Mouse (Mus musculus) kidney, embryonic 15.5 days (tissue): ENCODE results near the gene Krt33b. TPM values are rescaled to one million over a fixed set of nuclear protein-coding genes. Genes with fewer than 3 reads are reported as not detected.

Source experiments
- ATAC-seq: fragments of 200-750 bp; cut with Nextera tagmentation; replicated peaks from 2 replicates; pipeline ENCODE4 v1.8.0; 2017; ENCODE audit warnings: moderate TSS enrichment; ENCODE audit not compliant: low FRiP score
- H3K27ac ChIP-seq: fragments of 300-500 bp; sonication (generic); 2 replicates; pipeline ENCODE4 v1.5.1; 2015; ENCODE audit warnings: mild to moderate bottlenecking, inconsistent platforms
- H3K27me3 ChIP-seq: fragments of 300-500 bp; sonication (generic); 2 replicates; pipeline ENCODE4 v1.6.1; 2015; ENCODE audit warnings: inconsistent platforms
- H3K36me3 ChIP-seq: fragments of 300-500 bp; sonication (generic); 2 replicates; pipeline ENCODE4 v1.6.1; 2015; ENCODE audit warnings: inconsistent platforms
- H3K4me1 ChIP-seq: fragments of 300-500 bp; sonication (generic); 2 replicates; pipeline ENCODE4 v1.6.1; 2015; ENCODE audit warnings: inconsistent platforms
- H3K4me2 ChIP-seq: fragments of 300-500 bp; sonication (generic); 2 replicates; pipeline ENCODE4 v1.6.1; 2015; ENCODE audit warnings: moderate library complexity, mild to moderate bottlenecking, inconsistent platforms
- H3K4me3 ChIP-seq: fragments of 300-500 bp; sonication (generic); replicated peaks from 2 replicates; pipeline ENCODE4 v1.5.1; 2015; ENCODE audit warnings: mild to moderate bottlenecking, inconsistent platforms
- H3K9ac ChIP-seq: fragments of 300-500 bp; sonication (generic); 2 replicates; pipeline ENCODE4 v1.6.1; 2015; ENCODE audit warnings: mild to moderate bottlenecking, inconsistent platforms
- H3K9me3 ChIP-seq: fragments of 300-500 bp; sonication (generic); replicated peaks from 2 replicates; pipeline ENCODE4 v1.6.1; 2016; ENCODE audit warnings: inconsistent platforms
- WGBS: fragments of 180-500 bp; shearing (Covaris S2); methylation state at CpG from one replicate; pipeline ENCODE4 v1.1.7; 2015; ENCODE audit warnings: mixed read lengths; 5-methylcytosine and 5-hydroxymethylcytosine counted together
- polyA plus RNA-seq: library from polyadenylated mRNA; unstranded; fragments of >200 nt; fragmentation: Nextera tagmentation; extraction: Ambion mirVana; gene quantifications from 2 replicates; pipeline ENCODE4 v1.2.1, GENCODE M21; 2015

Gene Krt33b
- polyA plus RNA-seq, 1 experiment from 2014 or later: not detected

DNA sequence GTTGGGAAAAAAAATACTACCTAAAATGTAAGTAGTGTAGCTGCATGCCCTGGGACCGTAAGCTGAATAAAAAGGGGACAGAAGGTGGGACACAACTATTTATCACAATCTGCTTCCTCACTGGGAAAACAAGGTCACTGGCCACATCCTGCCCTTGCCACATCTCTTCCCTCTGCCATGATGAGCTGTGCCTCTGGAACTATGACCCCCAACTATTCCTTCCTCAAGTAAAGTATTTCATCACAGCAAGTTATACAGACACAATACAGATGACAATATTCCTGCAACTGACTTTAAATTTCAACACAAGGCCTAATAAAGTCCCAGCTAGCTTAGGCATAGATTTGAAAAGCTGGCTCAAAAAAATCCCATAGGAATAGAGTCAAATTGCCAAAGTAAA lies 10.2 kb downstream of the Krt33b start:
- H3K4me3 ChIP-seq: no peak overlapping the region
- no peak overlapping the region for H3K4me2 ChIP-seq
- no peak for ATAC-seq
- no peaks in the 10 kb centered on the region for H3K9me3 ChIP-seq
- no peaks in the 10 kb centered on the region for H3K4me1 ChIP-seq
- no peak overlapping the region for H3K27ac ChIP-seq
- H3K36me3 ChIP-seq: no peaks in the 10 kb centered on the region
- 74% methylated on average over 1 of the region's 1 CpGs for WGBS
- H3K9ac ChIP-seq: no peak overlapping the region
- H3K27me3 ChIP-seq: no peaks in the 10 kb centered on the region

DNA sequence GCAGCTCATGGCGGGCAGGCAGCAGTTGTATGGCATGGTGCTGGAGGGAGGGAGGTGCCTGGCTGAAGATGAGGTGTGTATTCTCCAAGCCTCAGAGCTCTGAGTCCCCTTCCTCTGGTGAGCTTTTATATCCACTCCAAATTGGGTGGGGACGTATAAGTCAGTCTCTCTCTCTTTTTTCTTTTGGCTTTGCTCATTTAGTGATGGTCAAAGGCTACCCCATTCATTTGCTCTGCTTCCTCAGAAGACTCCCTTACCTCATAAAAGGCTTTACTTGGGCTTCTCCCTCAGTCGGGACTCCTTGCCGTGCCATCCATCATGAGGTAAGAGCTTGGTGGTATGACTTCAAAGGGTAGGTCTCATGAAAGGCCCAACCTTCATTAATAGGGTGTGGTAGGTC lies 13.6 kb downstream of the Krt33b start, which contains the start of gene Krt33a:
TSS of gene Krt33a (minus strand) at position 101 of the 400 bp plus-strand sequence.
- Histone ChIP-seq H3K9ac (no peak within 1 kb of the TSS), H3K9me3 (no peaks in the 10 kb centered on the region), H3K4me2 (no peak within 1 kb of the TSS), H3K27ac (no peak within 1 kb of the TSS), H3K27me3 (no peaks in the 10 kb centered on the region), H3K4me1 (no peaks in the 10 kb centered on the region), H3K4me3 (no peak within 1 kb of the TSS), H3K36me3 (no peaks in the 10 kb centered on the region)
- no peak for ATAC-seq
- 68% methylated on average over 4 of the region's 4 CpGs for WGBS

DNA sequence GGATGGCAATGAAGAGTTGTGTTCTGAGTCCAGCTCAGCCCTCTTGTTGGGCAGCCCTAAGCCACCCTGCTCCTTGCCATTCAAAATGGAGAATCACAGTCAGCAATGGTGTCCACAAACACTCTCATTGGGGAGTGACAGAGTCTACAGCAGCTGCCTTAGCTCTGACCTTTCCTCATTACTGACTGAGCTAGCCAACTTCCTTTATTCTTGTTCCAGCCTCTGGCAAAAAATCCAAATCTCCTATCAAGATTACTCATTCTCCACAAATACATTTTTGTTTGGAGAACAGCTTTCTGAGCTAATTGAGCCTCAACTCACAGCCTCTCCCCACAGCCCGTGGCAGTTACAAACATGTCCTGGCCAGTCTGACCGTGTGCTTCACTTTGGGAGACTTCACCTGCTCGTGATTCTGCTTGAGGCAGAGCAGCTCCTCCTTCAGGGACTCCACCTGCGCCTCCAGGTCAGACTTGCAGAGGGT lies 15.9 kb downstream of the Krt33b start:
- no peak for ATAC-seq
- Histone ChIP-seq H3K9me3 (no peaks in the 10 kb centered on the region), H3K27me3 (no peaks in the 10 kb centered on the region), H3K4me2 (no peak overlapping the region), H3K4me3 (no peak overlapping the region), H3K27ac (no peak overlapping the region), H3K9ac (no peak overlapping the region), H3K4me1 (0 out of 2 replicates have a peak, but pooled peaks cover 5% of the 10 kb centered on the region), H3K36me3 (no peaks in the 10 kb centered on the region)
- 69% methylated on average over 4 of the region's 4 CpGs for WGBS

DNA sequence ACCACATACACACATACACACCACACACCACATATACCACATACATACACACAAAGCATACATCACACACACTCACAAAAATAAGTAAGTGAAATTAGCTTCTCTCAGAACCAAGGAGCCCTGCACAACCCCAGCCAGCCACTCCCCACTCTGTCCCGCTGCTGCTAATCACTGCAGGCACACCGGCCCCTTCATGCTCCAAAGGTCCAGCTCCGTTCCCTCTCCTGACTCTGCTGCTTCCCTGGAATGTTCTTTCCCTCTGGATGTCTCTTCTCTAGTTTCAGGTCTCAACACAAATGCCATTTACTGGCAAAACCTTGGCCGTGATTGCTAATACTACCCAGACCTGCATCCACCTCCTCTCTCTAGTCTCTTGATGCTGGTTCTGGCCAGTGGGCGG lies 19.0 kb downstream of the Krt33b start:
- Histone ChIP-seq H3K9ac (no peak overlapping the region), H3K36me3 (no peaks in the 10 kb centered on the region), H3K27me3 (no peaks in the 10 kb centered on the region), H3K27ac (no peak overlapping the region), H3K9me3 (no peaks in the 10 kb centered on the region), H3K4me2 (no peak overlapping the region), H3K4me1 (0 out of 2 replicates have a peak, but pooled peaks cover 5% of the 10 kb centered on the region), H3K4me3 (no peak overlapping the region)
- 0 out of 2 replicates have a peak, but pooled peaks have one; percentile 43 for ATAC-seq
- WGBS: 63% methylated on average over 5 of the region's 5 CpGs

DNA sequence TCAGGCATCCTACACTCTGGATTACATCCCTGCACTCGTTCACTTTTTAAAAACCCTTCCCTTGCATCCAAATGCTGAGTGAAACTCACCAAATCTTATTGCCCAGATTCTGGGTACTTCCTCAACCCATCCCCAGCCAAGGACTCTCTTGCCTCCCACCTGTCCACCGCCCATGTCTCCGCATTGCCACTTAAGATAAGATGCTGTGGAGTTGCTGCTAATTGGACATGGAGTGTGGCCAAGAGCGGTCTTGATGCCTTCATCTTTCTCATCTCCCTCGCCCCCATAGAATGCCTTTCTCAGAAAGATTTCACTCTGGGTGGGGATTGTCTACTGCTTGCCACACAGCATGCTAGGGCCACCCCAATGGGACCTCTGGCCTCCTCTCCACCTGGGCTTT lies 21.3 kb downstream of the Krt33b start:
- WGBS: 91% methylated on average over 5 of the region's 5 CpGs
- H3K4me2 ChIP-seq: no peak overlapping the region
- no peak overlapping the region for H3K4me3 ChIP-seq
- no peak overlapping the region for H3K9ac ChIP-seq
- no peaks in the 10 kb centered on the region for H3K36me3 ChIP-seq
- no peaks in the 10 kb centered on the region for H3K27me3 ChIP-seq
- H3K4me1 ChIP-seq: 0 out of 2 replicates have a peak, but pooled peaks cover 5% of the 10 kb centered on the region
- no peak overlapping the region for H3K27ac ChIP-seq
- H3K9me3 ChIP-seq: no peaks in the 10 kb centered on the region
- ATAC-seq: no peak

DNA sequence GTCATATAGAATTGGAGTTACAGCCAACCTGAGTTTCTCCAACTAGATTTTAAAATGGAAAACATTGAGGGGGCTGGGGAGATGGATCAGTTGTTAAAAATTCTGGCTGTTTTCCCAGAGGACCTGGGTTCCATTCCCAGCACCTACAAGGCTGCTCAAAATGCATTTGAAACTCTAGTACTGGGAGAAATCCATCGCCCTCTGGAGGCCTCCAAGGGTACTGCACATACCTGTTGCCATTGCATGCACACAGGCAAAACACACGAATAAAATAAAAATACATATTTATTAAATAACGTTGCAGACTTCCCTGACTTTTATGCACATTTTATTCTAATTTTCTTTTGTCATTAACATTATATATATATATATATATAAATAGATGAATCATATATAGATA lies 23.0 kb downstream of the Krt33b start:
- H3K4me1 ChIP-seq: 0 out of 2 replicates have a peak, but pooled peaks cover 5% of the 10 kb centered on the region
- no peaks in the 10 kb centered on the region for H3K9me3 ChIP-seq
- ATAC-seq: no peak
- H3K9ac ChIP-seq: no peak overlapping the region
- H3K4me2 ChIP-seq: no peak overlapping the region
- no peaks in the 10 kb centered on the region for H3K36me3 ChIP-seq
- H3K4me3 ChIP-seq: no peak overlapping the region
- WGBS: 56% methylated on average over 3 of the region's 3 CpGs
- H3K27me3 ChIP-seq: no peaks in the 10 kb centered on the region
- no peak overlapping the region for H3K27ac ChIP-seq

DNA sequence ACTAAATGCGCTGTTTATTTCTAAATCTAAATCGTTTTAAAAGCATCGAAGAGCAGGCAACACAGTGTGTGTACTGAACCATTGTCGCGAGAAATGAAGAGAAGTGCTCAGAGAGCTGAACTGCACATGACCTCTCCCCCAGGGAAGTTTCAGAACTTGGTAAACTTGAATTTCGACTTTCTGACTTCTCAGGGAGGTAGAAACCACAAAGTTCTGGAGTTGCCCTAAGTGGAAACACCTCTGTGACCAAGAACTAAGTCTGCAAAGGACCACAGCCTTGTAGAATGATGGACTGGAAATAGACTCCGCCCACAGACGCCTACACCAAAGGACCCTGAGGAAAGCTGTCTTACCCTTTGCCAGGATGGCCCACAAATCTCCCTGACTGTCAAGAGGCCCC lies 23.8 kb downstream of the Krt33b start:
- no peak overlapping the region for H3K9ac ChIP-seq
- H3K4me1 ChIP-seq: 0 out of 2 replicates have a peak, but pooled peaks cover 5% of the 10 kb centered on the region
- H3K9me3 ChIP-seq: no peaks in the 10 kb centered on the region
- no peak overlapping the region for H3K4me2 ChIP-seq
- H3K27me3 ChIP-seq: no peaks in the 10 kb centered on the region
- H3K4me3 ChIP-seq: no peak overlapping the region
- WGBS: 75% methylated on average over 8 of the region's 8 CpGs
- H3K27ac ChIP-seq: peak overlapping the region; percentile 34; the same call in 1 of the 2 replicates
- no peaks in the 10 kb centered on the region for H3K36me3 ChIP-seq
- ATAC-seq: no peak

DNA sequence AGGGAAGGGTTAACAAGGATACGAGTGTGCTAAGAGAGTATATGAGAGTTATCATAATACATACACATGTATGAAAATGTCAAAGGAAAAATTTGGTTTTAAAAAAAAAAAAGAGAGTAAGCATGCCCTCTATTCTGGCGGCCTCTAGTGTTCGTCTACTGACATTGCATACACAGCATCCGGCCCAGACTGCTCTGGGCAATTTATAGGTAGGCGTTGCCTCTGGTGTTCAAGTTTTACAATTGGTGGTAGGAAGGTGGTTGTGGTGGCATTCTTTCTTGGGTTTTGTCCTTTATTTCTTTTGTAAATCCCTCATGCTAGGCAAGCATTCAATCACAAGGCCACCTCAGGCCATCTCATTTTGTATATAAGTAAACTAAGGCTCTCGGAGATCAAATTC lies 24.8 kb downstream of the Krt33b start:
- H3K9me3 ChIP-seq: no peaks in the 10 kb centered on the region
- no peaks in the 10 kb centered on the region for H3K36me3 ChIP-seq
- H3K27ac ChIP-seq: no peak overlapping the region
- no peaks in the 10 kb centered on the region for H3K4me1 ChIP-seq
- 20% methylated on average over 6 of the region's 6 CpGs for WGBS
- no peak overlapping the region for H3K9ac ChIP-seq
- H3K4me3 ChIP-seq: no peak overlapping the region
- no peak for ATAC-seq
- no peaks in the 10 kb centered on the region for H3K27me3 ChIP-seq
- H3K4me2 ChIP-seq: no peak overlapping the region

DNA sequence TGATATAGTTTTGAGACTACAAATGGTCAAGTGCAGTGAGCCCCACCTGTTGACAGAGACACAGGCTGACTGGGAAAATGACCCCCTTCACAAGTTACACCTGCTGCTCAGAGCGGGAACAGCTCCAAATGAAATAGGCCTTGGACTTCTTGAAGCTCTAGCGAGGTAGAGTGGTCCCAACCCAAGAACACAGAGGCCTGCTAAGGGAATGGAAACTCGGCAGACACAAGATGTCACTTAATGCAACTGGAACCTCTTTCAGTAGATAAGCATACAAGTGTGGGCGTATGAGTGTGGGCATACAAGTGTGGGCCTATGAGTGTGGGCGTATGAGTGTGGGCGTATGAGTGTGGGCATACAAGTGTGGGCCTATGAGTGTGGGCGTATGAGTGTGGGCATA lies 30.6 kb downstream of the Krt33b start:
- H3K4me2 ChIP-seq: no peak overlapping the region
- H3K27ac ChIP-seq: no peak overlapping the region
- WGBS: 88% methylated on average over 7 of the region's 7 CpGs
- H3K4me3 ChIP-seq: no peak overlapping the region
- peaks cover 5% of the 10 kb centered on the region for H3K27me3 ChIP-seq
- ATAC-seq: no peak
- H3K9me3 ChIP-seq: no peaks in the 10 kb centered on the region
- no peaks in the 10 kb centered on the region for H3K4me1 ChIP-seq
- no peaks in the 10 kb centered on the region for H3K36me3 ChIP-seq
- H3K9ac ChIP-seq: no peak overlapping the region

DNA sequence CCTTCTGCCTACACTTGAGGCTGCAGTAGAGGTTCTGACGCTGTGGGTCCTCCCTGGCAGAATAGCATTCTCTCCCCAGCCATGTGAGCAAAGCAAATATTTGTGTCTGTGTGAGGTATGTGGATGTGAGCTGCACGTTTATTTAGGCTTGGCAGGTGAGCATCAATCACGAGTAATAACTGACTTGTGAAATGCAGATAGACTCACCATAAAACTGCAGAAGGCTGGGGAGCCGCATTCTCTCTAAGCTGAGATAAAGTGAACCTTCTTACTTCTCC lies 35.3 kb downstream of the Krt33b start:
- Histone ChIP-seq H3K4me3 (no peak overlapping the region), H3K4me2 (no peak overlapping the region), H3K27ac (no peak overlapping the region), H3K36me3 (no peaks in the 10 kb centered on the region), H3K4me1 (peaks cover 7% of the 10 kb centered on the region; the same call in 1 of the 2 replicates), H3K9me3 (no peaks in the 10 kb centered on the region), H3K27me3 (peaks cover 21% of the 10 kb centered on the region), H3K9ac (no peak overlapping the region)
- 38% methylated on average over 4 of the region's 4 CpGs for WGBS
- ATAC-seq: no peak

DNA sequence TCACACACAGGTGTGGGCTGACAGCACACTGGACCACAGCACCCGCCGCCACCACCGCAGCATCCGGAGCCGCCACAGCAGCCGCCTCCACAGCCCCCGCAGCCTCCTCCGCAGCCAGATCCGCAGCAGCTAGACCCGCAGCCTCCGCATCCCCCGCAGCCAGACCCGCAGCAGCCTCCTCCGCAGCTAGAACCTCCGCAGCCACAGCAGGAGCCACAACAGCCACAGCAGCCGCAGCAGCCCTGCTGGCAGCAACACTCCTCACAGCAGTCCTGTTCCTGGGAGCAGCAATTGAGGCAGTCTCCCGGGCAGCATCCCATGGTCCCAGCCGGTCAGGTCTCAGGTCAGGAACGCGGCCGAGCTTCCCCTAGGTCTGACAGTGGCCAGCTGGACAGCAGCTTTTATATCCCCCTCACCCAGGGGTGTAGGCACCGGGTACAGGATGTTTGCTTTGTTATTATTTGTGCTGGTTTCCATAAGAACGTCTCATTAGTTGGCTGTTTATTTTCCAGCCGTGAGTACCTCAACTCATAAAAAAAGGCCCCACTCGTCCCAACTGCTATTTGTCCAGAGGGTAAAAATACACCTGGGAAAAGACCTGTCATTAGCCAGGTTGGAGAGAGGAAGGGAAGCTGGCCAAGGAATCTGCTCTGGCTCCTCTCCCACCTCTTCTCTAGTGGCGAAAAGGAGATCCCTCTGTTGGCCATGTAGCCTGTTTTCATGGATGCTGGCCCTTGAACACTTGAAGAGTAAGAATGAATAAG lies 35.9 kb downstream of the Krt33b start, which contains the start of gene Krtap17-1:
TSS of gene Krtap17-1 (minus strand) at position 375 of the 764 bp plus-strand sequence.
- H3K4me3 ChIP-seq: 0 out of 2 replicates have a peak within 1 kb of the TSS, but pooled peaks have one; percentile 7
- no peaks in the 10 kb centered on the region for H3K36me3 ChIP-seq
- ATAC-seq: no peak
- peaks cover 7% of the 10 kb centered on the region; the same call in 1 of the 2 replicates for H3K4me1 ChIP-seq
- WGBS: 11% methylated on average over 26 of the region's 26 CpGs
- no peak within 1 kb of the TSS for H3K9ac ChIP-seq
- peaks cover 21% of the 10 kb centered on the region for H3K27me3 ChIP-seq
- H3K4me2 ChIP-seq: peak within 1 kb of the TSS; percentile 41
- no peaks in the 10 kb centered on the region for H3K9me3 ChIP-seq
- no peak within 1 kb of the TSS for H3K27ac ChIP-seq

DNA sequence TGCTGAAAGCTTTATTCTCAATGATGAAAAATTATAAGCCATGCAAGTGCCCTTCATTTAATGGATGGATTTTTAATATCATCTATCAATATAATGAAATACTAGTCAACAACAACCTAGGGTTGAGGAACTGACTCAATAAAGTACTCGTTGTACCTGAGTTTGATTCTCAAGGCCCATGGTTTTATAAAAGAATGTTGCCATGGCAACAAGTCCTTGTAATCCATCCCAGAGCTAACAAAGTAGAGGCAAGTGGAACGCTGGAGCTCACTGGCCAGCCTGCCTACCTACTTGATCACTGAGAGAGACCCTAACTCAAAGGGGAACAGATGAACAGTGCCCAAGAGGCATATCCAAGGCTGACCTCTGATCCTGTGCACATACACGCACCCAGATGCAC lies 39.1 kb downstream of the Krt33b start:
- Histone ChIP-seq H3K9ac (no peak overlapping the region), H3K4me2 (no peak overlapping the region), H3K9me3 (no peaks in the 10 kb centered on the region), H3K4me3 (no peak overlapping the region), H3K27me3 (peaks cover 21% of the 10 kb centered on the region), H3K4me1 (peaks cover 7% of the 10 kb centered on the region; the same call in 1 of the 2 replicates), H3K27ac (no peak overlapping the region), H3K36me3 (no peaks in the 10 kb centered on the region)
- WGBS: 87% methylated on average over 3 of the region's 3 CpGs
- no peak for ATAC-seq
